Mouse (Mus musculus) testis, adult 2 months (tissue): ENCODE measurements at regions not wholly inside any gene's neighbourhood (a gene's known extent, or its start where the extent isn't known, plus 50 kb on each side); places are given as distances from the start of the nearest gene placed in this dataset.

Experiments used
- H3K27ac ChIP-seq: fragments of 200-500 bp; 2 replicates; pipeline ENCODE4 v1.5.1; 2012; ENCODE audit warnings: low read depth, low read length; ENCODE audit not compliant: control insufficient read depth, insufficient read depth
- H3K27me3 ChIP-seq: fragments of 200-500 bp; 2 replicates; pipeline ENCODE4 v1.6.1; 2012; ENCODE audit warnings: mild to moderate bottlenecking, low read length, moderate library complexity; ENCODE audit not compliant: control insufficient read depth, insufficient read depth
- H3K36me3 ChIP-seq: fragments of 200-500 bp; 2 replicates; pipeline ENCODE4 v1.6.1; 2012; ENCODE audit warnings: mild to moderate bottlenecking, low read length; ENCODE audit not compliant: control insufficient read depth, insufficient read depth
- H3K4me1 ChIP-seq: fragments of 200-500 bp; 2 replicates; pipeline ENCODE4 v1.6.1; 2012; ENCODE audit warnings: low read length; ENCODE audit not compliant: control insufficient read depth, insufficient read depth
- H3K4me3 ChIP-seq: fragments of 200-500 bp; 2 replicates; pipeline ENCODE4 v1.5.1; 2012; ENCODE audit warnings: low read depth, mild to moderate bottlenecking, low read length, moderate library complexity, mixed read lengths; ENCODE audit not compliant: control insufficient read depth
- CTCF ChIP-seq: fragments of 200-500 bp; IDR thresholded peaks from 2 replicates; pipeline ENCODE4 v1.5.1; 2012; ENCODE audit warnings: low read depth, mild to moderate bottlenecking, inconsistent platforms, low read length, moderate library complexity; ENCODE audit not compliant: control insufficient read depth, insufficient read depth, insufficient replicate concordance
- POLR2A ChIP-seq: fragments of 200-500 bp; IDR thresholded peaks from 2 replicates; pipeline ENCODE4 v1.6.1; 2012; ENCODE audit warnings: low read depth, mild to moderate bottlenecking, inconsistent platforms, low read length, moderate library complexity; ENCODE audit not compliant: control insufficient read depth

DNA sequence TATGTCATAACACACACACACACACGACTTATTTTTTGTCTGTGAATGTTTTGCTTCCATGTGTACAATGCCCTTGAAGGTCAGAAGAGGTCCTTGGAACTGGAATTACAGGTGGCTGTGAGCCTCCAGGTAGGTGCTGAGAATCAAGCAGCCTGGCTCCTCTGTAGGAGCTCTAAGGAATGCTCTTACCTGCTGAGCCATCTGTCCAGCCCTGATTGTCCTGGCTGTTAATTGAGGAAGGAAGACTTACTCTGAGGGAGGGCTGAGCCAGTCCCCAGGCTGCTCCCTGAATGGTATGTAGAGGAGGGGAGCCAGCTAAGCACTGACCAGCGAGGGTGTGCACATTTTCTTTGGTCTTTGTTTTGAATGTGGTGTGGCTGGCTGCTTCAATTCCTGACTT lies 65.4 kb downstream of the Zfp281 start:
- Histone ChIP-seq H3K4me3 (no peak overlapping the region), H3K27ac (no peak overlapping the region), H3K36me3 (no peaks in the 10 kb centered on the region), H3K27me3 (no peaks in the 10 kb centered on the region), H3K4me1 (no peaks in the 10 kb centered on the region)
- no peak for TF ChIP-seq CTCF
- TF ChIP-seq POLR2A = no peak

DNA sequence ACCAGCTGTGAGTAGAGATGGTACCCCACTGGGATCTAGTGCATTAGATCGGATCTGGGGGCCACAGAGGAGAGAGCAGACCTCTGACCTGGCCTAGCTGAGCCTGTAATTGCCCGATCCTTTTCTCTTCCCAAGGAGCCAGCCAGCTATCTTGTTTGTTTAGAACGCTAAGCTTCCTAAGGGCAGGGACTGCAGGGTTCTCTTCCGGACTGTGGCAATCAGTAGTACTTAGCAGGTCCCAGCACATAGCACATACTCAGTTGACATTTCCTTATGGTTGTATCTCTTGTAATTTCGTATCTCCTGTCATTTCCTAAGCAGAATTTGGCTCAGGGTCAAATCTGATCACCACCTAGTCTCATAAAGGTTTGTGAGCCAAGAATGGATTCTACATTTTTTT lies 68.7 kb downstream of the Zfp281 start:
- no peak for TF ChIP-seq POLR2A
- no peak for TF ChIP-seq CTCF
- no peak overlapping the region for H3K4me3 ChIP-seq
- H3K27me3 ChIP-seq = no peaks in the 10 kb centered on the region
- H3K4me1 ChIP-seq = no peaks in the 10 kb centered on the region; the same call in 1 of the 2 replicates
- H3K27ac ChIP-seq = no peak overlapping the region
- H3K36me3 ChIP-seq = no peaks in the 10 kb centered on the region

DNA sequence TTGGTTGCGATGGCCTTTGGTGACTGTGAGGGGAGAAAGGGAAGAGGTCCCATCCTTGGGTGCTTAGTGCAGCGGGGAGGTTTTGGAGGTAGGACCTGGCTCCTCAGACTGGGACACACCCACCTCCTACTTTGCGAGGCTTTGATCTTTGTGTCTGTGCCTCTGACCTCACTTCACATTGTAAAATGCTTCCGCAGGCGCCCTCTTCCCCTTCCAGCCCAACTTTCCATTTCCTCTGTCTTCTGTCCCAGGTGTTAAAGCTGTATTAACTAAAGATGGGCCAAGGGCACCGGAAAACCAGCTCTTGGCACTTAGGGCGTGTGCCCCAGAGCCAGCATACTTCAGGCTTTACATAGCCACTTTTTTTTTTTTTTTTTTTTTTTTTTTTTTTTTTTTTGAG lies 70.3 kb downstream of the Zfp281 start:
- H3K27ac ChIP-seq = no peak overlapping the region
- H3K4me1 ChIP-seq = no peaks in the 10 kb centered on the region; the same call in 1 of the 2 replicates
- no peaks in the 10 kb centered on the region for H3K36me3 ChIP-seq
- H3K27me3 ChIP-seq = no peaks in the 10 kb centered on the region
- H3K4me3 ChIP-seq = no peak overlapping the region
- TF ChIP-seq POLR2A = no peak
- TF ChIP-seq CTCF = no peak

DNA sequence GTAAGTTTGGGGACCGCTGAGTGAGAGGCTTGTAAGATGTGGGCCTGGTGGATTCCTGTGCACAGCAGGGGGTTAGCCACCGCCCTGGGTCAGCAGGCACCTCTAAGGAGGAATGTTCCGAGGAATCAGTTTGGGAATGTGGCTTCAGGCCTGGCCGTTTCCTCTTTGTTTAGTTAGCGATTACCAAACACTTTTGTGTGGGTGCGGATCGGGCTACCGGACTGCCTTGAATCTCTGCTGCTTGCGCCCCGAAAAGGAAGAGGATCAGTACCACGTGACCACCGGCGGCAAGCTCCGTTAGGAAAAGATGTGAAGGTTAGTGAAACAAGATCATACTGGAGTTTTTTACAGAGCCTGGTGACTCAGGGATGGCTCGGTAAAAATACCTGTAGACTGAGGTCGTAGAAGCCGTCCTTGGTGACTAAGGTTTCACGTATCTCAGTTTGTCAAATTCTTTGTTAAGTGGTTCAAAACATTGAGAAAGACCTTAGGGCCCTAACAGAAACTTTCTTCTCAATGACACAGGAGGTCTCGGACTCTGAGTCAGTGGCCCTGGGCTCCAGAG lies 71.5 kb downstream of the Zfp281 start:
- no peaks in the 10 kb centered on the region for H3K27me3 ChIP-seq
- TF ChIP-seq POLR2A (no peak), CTCF (no peak)
- H3K27ac ChIP-seq = no peak overlapping the region

DNA sequence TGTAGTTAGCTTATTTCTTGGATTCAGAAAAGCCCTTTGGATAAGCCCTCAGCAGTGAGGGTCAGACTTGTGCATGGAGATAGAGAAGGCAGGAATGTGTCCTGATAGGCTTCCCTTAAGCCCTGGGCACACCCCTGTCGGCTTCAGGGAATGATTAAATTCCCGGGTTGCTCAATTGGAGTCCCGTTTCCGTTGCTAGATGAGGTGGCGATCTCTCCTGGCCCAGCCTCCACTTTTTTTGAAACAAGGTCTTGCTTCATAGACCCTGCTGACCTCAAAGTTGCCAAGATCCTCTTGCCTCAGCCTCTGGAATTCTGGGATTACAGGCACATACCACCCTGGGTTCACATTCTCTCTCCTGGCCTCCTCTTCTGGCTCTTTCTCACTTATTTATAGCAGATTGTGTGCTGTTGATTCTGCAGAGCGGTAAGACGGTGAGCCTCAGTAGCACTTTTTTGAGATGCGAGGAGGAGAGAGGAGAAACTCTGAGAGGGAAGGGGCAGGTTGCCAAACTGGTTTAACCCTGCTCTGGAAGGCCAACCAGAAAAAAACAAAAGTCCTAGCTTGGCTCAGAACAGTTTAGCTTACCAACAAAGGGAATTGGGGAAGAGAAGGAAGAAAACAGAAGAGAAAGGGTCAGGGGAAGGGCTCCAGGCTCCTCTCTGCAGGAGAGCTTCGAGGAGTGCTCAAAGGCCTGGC lies 73.9 kb downstream of the Zfp281 start:
- Histone ChIP-seq H3K4me3 (no peak overlapping the region), H3K27me3 (no peaks in the 10 kb centered on the region), H3K4me1 (no peaks in the 10 kb centered on the region; the same call in 1 of the 2 replicates), H3K36me3 (no peaks in the 10 kb centered on the region), H3K27ac (no peak overlapping the region)
- TF ChIP-seq POLR2A = no peak
- no peak for TF ChIP-seq CTCF

More for the DNA sequence above, 71.5 kb downstream of the Zfp281 start:
- peak overlapping the region; percentile 58 for H3K4me3 ChIP-seq
- H3K36me3 ChIP-seq = no peaks in the 10 kb centered on the region
- no peaks in the 10 kb centered on the region; the same call in 1 of the 2 replicates for H3K4me1 ChIP-seq

DNA sequence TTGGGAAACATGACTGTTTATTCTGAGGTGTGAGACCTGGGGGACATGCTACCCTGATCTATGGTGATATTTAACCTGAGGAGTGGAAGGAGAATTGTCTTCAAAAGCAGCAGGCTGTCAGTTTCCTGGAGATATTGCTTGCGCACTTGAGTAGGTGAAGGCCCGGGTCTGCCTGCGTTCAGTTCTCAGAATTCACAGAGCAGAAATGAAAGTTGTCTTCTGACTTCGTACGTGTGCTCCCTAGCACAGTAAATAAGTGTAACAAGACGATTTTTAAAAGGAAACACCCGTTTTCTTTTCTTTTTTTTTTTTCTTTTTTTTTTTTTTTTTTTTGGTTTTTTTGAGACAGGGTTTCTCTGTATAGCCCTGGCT lies 74.4 kb downstream of the Zfp281 start:
- Histone ChIP-seq H3K27ac (no peak overlapping the region), H3K4me3 (no peak overlapping the region)

DNA sequence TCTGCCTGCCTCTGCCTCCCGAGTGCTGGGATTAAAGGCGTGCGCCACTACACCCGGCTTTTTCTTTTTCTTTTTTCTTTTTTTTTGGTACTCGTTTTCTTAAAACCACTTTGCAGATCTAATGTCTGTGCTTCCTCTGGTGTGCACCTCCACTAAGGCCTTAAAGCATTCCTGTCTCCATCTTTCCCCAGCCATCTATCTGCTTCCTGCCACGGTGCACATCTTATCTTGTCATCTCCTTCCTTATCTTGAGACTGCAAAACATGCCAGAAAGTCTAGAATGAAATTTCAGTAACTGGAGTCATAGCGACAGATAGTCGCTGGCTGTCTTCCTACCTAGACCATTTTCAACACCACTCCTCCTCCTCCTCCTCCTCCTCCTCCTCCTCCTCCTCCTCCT lies 74.9 kb downstream of the Zfp281 start:
- H3K36me3 ChIP-seq = no peaks in the 10 kb centered on the region
- no peaks in the 10 kb centered on the region for H3K27me3 ChIP-seq
- no peak overlapping the region for H3K27ac ChIP-seq
- TF ChIP-seq CTCF (no peak), POLR2A (no peak)
- no peaks in the 10 kb centered on the region; the same call in 1 of the 2 replicates for H3K4me1 ChIP-seq
- no peak overlapping the region for H3K4me3 ChIP-seq

More for the DNA sequence above, 74.4 kb downstream of the Zfp281 start:
- Histone ChIP-seq H3K36me3 (no peaks in the 10 kb centered on the region), H3K27me3 (no peaks in the 10 kb centered on the region), H3K4me1 (no peaks in the 10 kb centered on the region; the same call in 1 of the 2 replicates)
- TF ChIP-seq CTCF = no peak
- no peak for TF ChIP-seq POLR2A

DNA sequence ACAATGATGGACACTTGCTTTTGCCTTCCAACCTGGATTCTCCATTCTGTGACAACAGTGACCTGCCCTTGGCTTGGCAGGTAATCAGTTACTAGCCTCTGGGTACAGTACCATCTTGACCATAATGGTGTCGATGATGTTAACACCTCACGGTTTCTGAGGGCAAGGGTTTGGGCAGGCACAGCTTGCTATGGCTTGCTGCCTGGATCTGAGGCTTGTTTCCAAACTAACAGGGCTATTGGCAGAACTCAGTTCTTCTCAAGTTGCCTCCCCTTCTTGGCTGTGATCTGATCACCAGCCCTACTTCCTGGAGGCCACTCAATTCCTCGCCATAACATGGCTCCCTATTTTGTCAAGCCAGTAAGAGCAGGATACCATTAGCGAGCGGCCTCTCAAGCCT lies 79.4 kb downstream of the Zfp281 start:
- H3K36me3 ChIP-seq = no peaks in the 10 kb centered on the region
- no peak overlapping the region for H3K4me3 ChIP-seq
- peaks cover 16% of the 10 kb centered on the region for H3K4me1 ChIP-seq
- no peak overlapping the region for H3K27ac ChIP-seq
- TF ChIP-seq CTCF = no peak
- TF ChIP-seq POLR2A = no peak
- no peaks in the 10 kb centered on the region for H3K27me3 ChIP-seq
